Mouse (Mus musculus) lung, embryonic 15.5 days (tissue): Measurements from ENCODE around the gene Rnf182. TPM values are rescaled to one million over a fixed set of nuclear protein-coding genes. Genes with fewer than 3 reads are reported as not detected.

Experiments used
- ATAC-seq: fragments of 200-750 bp; cut with Nextera tagmentation; 2 replicates; pipeline ENCODE4 v1.8.0; 2017; ENCODE audit warnings: moderate number of reproducible peaks, borderline replicate concordance; ENCODE audit not compliant: low FRiP score, low TSS enrichment; ENCODE audit errors: extremely low read depth
- H3K27ac ChIP-seq: fragments of 300-500 bp; sonication (generic); 2 replicates; pipeline ENCODE4 v1.5.1; 2015; ENCODE audit warnings: moderate library complexity, mild to moderate bottlenecking, inconsistent platforms
- H3K27me3 ChIP-seq: fragments of 300-500 bp; sonication (generic); 2 replicates; pipeline ENCODE4 v1.6.1; 2015; ENCODE audit warnings: inconsistent platforms
- H3K36me3 ChIP-seq: fragments of 300-500 bp; sonication (generic); 2 replicates; pipeline ENCODE4 v1.6.1; 2015; ENCODE audit warnings: inconsistent platforms
- H3K4me1 ChIP-seq: fragments of 300-500 bp; sonication (generic); 2 replicates; pipeline ENCODE4 v1.6.1; 2015; ENCODE audit warnings: inconsistent platforms
- H3K4me2 ChIP-seq: fragments of 300-500 bp; sonication (generic); 2 replicates; pipeline ENCODE4 v1.6.1; 2015; ENCODE audit warnings: inconsistent platforms, mild to moderate bottlenecking, moderate library complexity
- H3K4me3 ChIP-seq: fragments of 300-500 bp; sonication (generic); 2 replicates; pipeline ENCODE4 v1.5.1; 2015; ENCODE audit warnings: mild to moderate bottlenecking, inconsistent platforms
- H3K9ac ChIP-seq: fragments of 300-500 bp; sonication (generic); 2 replicates; pipeline ENCODE4 v1.6.1; 2015; ENCODE audit warnings: inconsistent platforms
- H3K9me3 ChIP-seq: fragments of 300-500 bp; sonication (generic); 2 replicates; pipeline ENCODE4 v1.6.1; 2016; ENCODE audit warnings: inconsistent platforms
- WGBS: fragments of 180-500 bp; shearing (Covaris S2); methylation state at CpG from one replicate; pipeline ENCODE4 v1.1.7; 2015; 5-methylcytosine and 5-hydroxymethylcytosine counted together
- polyA plus RNA-seq: library from polyadenylated mRNA; unstranded; fragments of >200 nt; fragmentation: Nextera tagmentation; extraction: Ambion mirVana; gene quantifications from 2 replicates; pipeline ENCODE4 v1.2.1, GENCODE M21; 2015

Rnf182 gene
- 3.4 and 4.7 TPM in 2 replicates for polyA plus RNA-seq

GRCm38 (mm10) chr13:43615577-43616254, at the start of gene Rnf182:
Gene Rnf182 (plus strand): TSS chr13:43615710.
- peak within 1 kb of the TSS; percentile 41 for H3K27ac ChIP-seq

GRCm38 (mm10) chr13:43566184-43566583, 49.3 kb upstream of the Rnf182 start:
- Histone ChIP-seq H3K27me3 (no peaks in the 10 kb centered on the region), H3K4me2 (no peak overlapping the region), H3K4me1 (peaks cover 6% of the 10 kb centered on the region), H3K27ac (no peak overlapping the region), H3K4me3 (no peak overlapping the region), H3K36me3 (no peaks in the 10 kb centered on the region), H3K9ac (no peak overlapping the region), H3K9me3 (no peaks in the 10 kb centered on the region)
- no peak for ATAC-seq
- WGBS = 90% methylated on average over 8 of the region's 8 CpGs

More at GRCm38 (mm10) chr13:43615577-43616254, at the start of gene Rnf182:
- ATAC-seq = peak; percentile 95
- Histone ChIP-seq H3K27me3 (peaks cover 10% of the 10 kb centered on the region; the same call in 1 of the 2 replicates), H3K36me3 (no peaks in the 10 kb centered on the region), H3K4me1 (peaks cover 10% of the 10 kb centered on the region; the same call in 1 of the 2 replicates), H3K4me2 (peak within 1 kb of the TSS; percentile 83), H3K9ac (peak within 1 kb of the TSS; percentile 64), H3K9me3 (no peaks in the 10 kb centered on the region), H3K4me3 (peak within 1 kb of the TSS; percentile 71)
- under 1% methylated on average over 41 of the region's 58 CpGs for WGBS

- Histone ChIP-seq H3K4me2 (no peak overlapping the region; the same call in 1 of the 2 replicates), H3K27ac (0 out of 2 replicates have a peak overlapping the region, but pooled peaks have one; percentile 56), H3K27me3 (no peaks in the 10 kb centered on the region), H3K9me3 (no peaks in the 10 kb centered on the region), H3K4me3 (no peak overlapping the region), H3K4me1 (0 out of 2 replicates have a peak, but pooled peaks cover 4% of the 10 kb centered on the region), H3K36me3 (no peaks in the 10 kb centered on the region), H3K9ac (no peak overlapping the region)
- ATAC-seq = no peak
- 65% methylated on average over 23 of the region's 25 CpGs for WGBS
Measured at GRCm38 (mm10) chr13:43567141-43567891, 48.2 kb upstream of the Rnf182 start.

- no peaks in the 10 kb centered on the region for H3K36me3 ChIP-seq
- no peak overlapping the region for H3K27ac ChIP-seq
- ATAC-seq = no peak
- no peak overlapping the region for H3K4me3 ChIP-seq
- no peak overlapping the region for H3K9ac ChIP-seq
- H3K27me3 ChIP-seq = no peaks in the 10 kb centered on the region
- no peaks in the 10 kb centered on the region for H3K9me3 ChIP-seq
- 0 out of 2 replicates have a peak, but pooled peaks cover 3% of the 10 kb centered on the region for H3K4me1 ChIP-seq
- no peak overlapping the region for H3K4me2 ChIP-seq
- 37% methylated on average over 2 of the region's 2 CpGs for WGBS
Measured at GRCm38 (mm10) chr13:43573979-43574378, 41.5 kb upstream of the Rnf182 start.

- Histone ChIP-seq H3K27me3 (no peaks in the 10 kb centered on the region), H3K4me1 (0 out of 2 replicates have a peak, but pooled peaks cover 3% of the 10 kb centered on the region), H3K9ac (no peak overlapping the region), H3K9me3 (no peaks in the 10 kb centered on the region), H3K4me2 (no peak overlapping the region), H3K4me3 (no peak overlapping the region), H3K27ac (no peak overlapping the region), H3K36me3 (no peaks in the 10 kb centered on the region)
- 90% methylated on average over 5 of the region's 5 CpGs for WGBS
- no peak for ATAC-seq
Measured at GRCm38 (mm10) chr13:43575431-43575830, 40.1 kb upstream of the Rnf182 start.

- Histone ChIP-seq H3K4me1 (0 out of 2 replicates have a peak, but pooled peaks cover 3% of the 10 kb centered on the region), H3K27me3 (no peaks in the 10 kb centered on the region), H3K9ac (no peak overlapping the region), H3K36me3 (no peaks in the 10 kb centered on the region), H3K27ac (no peak overlapping the region), H3K4me3 (no peak overlapping the region), H3K4me2 (no peak overlapping the region), H3K9me3 (no peaks in the 10 kb centered on the region)
- ATAC-seq = no peak
- 66% methylated on average over 5 of the region's 5 CpGs for WGBS
Measured at GRCm38 (mm10) chr13:43577254-43577653, 38.3 kb upstream of the Rnf182 start.

- Histone ChIP-seq H3K9ac (no peak overlapping the region), H3K4me2 (no peak overlapping the region), H3K27me3 (no peaks in the 10 kb centered on the region), H3K4me3 (no peak overlapping the region), H3K9me3 (no peaks in the 10 kb centered on the region), H3K27ac (no peak overlapping the region), H3K4me1 (0 out of 2 replicates have a peak, but pooled peaks cover 3% of the 10 kb centered on the region), H3K36me3 (no peaks in the 10 kb centered on the region)
- WGBS = 88% methylated on average over 12 of the region's 12 CpGs
- ATAC-seq = no peak
Measured at GRCm38 (mm10) chr13:43577766-43578165, 37.7 kb upstream of the Rnf182 start.

- Histone ChIP-seq H3K4me1 (no peaks in the 10 kb centered on the region), H3K9ac (no peak overlapping the region), H3K4me2 (peak overlapping the region; percentile 19; the same call in 1 of the 2 replicates), H3K4me3 (no peak overlapping the region), H3K27me3 (no peaks in the 10 kb centered on the region), H3K27ac (no peak overlapping the region), H3K9me3 (no peaks in the 10 kb centered on the region), H3K36me3 (no peaks in the 10 kb centered on the region)
- WGBS = 18% methylated on average over 18 of the region's 18 CpGs
- ATAC-seq = no peak
Measured at GRCm38 (mm10) chr13:43579740-43580139, 35.8 kb upstream of the Rnf182 start.

GRCm38 (mm10) chr13:43580661-43581060, 34.8 kb upstream of the Rnf182 start:
- no peak overlapping the region for H3K9ac ChIP-seq
- no peak overlapping the region for H3K27ac ChIP-seq
- H3K4me1 ChIP-seq = no peaks in the 10 kb centered on the region
- H3K4me3 ChIP-seq = no peak overlapping the region
- H3K36me3 ChIP-seq = no peaks in the 10 kb centered on the region
- ATAC-seq = no peak
- no peaks in the 10 kb centered on the region for H3K27me3 ChIP-seq
- no peaks in the 10 kb centered on the region for H3K9me3 ChIP-seq
- H3K4me2 ChIP-seq = no peak overlapping the region
- 90% methylated on average over 5 of the region's 5 CpGs for WGBS

GRCm38 (mm10) chr13:43582961-43583360, 32.5 kb upstream of the Rnf182 start:
- Histone ChIP-seq H3K4me3 (no peak overlapping the region), H3K9ac (no peak overlapping the region), H3K27ac (no peak overlapping the region), H3K4me1 (no peaks in the 10 kb centered on the region), H3K27me3 (no peaks in the 10 kb centered on the region), H3K36me3 (no peaks in the 10 kb centered on the region), H3K4me2 (peak overlapping the region; percentile 17; the same call in 1 of the 2 replicates), H3K9me3 (no peaks in the 10 kb centered on the region)
- ATAC-seq = no peak
- 51% methylated on average over 16 of the region's 16 CpGs for WGBS

GRCm38 (mm10) chr13:43583504-43583903, 32.0 kb upstream of the Rnf182 start:
- Histone ChIP-seq H3K27ac (no peak overlapping the region), H3K4me1 (no peaks in the 10 kb centered on the region), H3K27me3 (no peaks in the 10 kb centered on the region), H3K9ac (no peak overlapping the region), H3K4me3 (no peak overlapping the region), H3K36me3 (no peaks in the 10 kb centered on the region), H3K4me2 (no peak overlapping the region), H3K9me3 (no peaks in the 10 kb centered on the region)
- 53% methylated on average over 8 of the region's 8 CpGs for WGBS
- ATAC-seq = no peak

GRCm38 (mm10) chr13:43585335-43585734, 30.2 kb upstream of the Rnf182 start:
- WGBS = 67% methylated on average over 2 of the region's 2 CpGs
- ATAC-seq = no peak

More at GRCm38 (mm10) chr13:43585335-43585734, 30.2 kb upstream of the Rnf182 start:
- Histone ChIP-seq H3K36me3 (no peaks in the 10 kb centered on the region), H3K9me3 (no peaks in the 10 kb centered on the region), H3K9ac (no peak overlapping the region), H3K4me3 (no peak overlapping the region), H3K4me2 (no peak overlapping the region), H3K4me1 (no peaks in the 10 kb centered on the region), H3K27ac (no peak overlapping the region), H3K27me3 (no peaks in the 10 kb centered on the region)
